Mouse (Mus musculus): ENCODE measurements around the gene Frmd4a. TPM values are rescaled to one million over a fixed set of nuclear protein-coding genes. Genes with fewer than 3 reads are reported as not detected.

The Frmd4a gene
- total RNA-seq, 2 experiments from 2014 or later, result 57.7 to 65.1 TPM

- Histone ChIP-seq H3K4me3 (no peak overlapping the region), H3K27ac (no peak overlapping the region; the same call in 1 of the 2 replicates)
- intact Hi-C loops (cut with DNase I), result no loop called here
- DNase-seq (ENCODE audit: extremely low spot score in 1 of 2, low spot score in 2 of 2), result no peak
- TF ChIP-seq CTCF (IDR thresholded peaks at IDR 0.05), result no peak
Observed at GRCm38 (mm10) chr2:4473866-4474538, 456.5 kb downstream of the Frmd4a start.

GRCm38 (mm10) chr2:4474539-4474937, 457.0 kb downstream of the Frmd4a start:
- intact Hi-C loops (cut with DNase I), result no loop called here
- H3K27ac ChIP-seq, result no peak overlapping the region

GRCm38 (mm10) chr2:4475991-4476390, 458.5 kb downstream of the Frmd4a start:
- TF ChIP-seq CTCF (IDR thresholded peaks at IDR 0.05), result no peak
- DNase-seq (ENCODE audit: extremely low spot score in 1 of 2, low spot score in 2 of 2), result no peak
- Histone ChIP-seq H3K27ac (no peak overlapping the region), H3K4me3 (no peak overlapping the region)
- intact Hi-C loops (cut with DNase I), result loop anchor here (5.0 kb wide), 1 partner anchor 144 kb away; no protein-coding TSS in a partner anchor

More at GRCm38 (mm10) chr2:4474539-4474937, 457.0 kb downstream of the Frmd4a start:
- no peak; the same call in 1 of the 2 replicates for TF ChIP-seq CTCF (IDR thresholded peaks at IDR 0.05)
- no peak for DNase-seq (ENCODE audit: extremely low spot score in 1 of 2, low spot score in 2 of 2)
- H3K4me3 ChIP-seq, result no peak overlapping the region

- no peak overlapping the region for H3K4me3 ChIP-seq
- TF ChIP-seq CTCF (IDR thresholded peaks at IDR 0.05), result no peak
- H3K27ac ChIP-seq, result no peak overlapping the region
- DNase-seq (ENCODE audit: extremely low spot score in 1 of 2, low spot score in 2 of 2), result no peak
- intact Hi-C loops (cut with DNase I), result loop anchor here (5.0 kb wide), 1 partner anchor 144 kb away; no protein-coding TSS in a partner anchor
Observed at GRCm38 (mm10) chr2:4476608-4477007, 459.1 kb downstream of the Frmd4a start.

GRCm38 (mm10) chr2:4477311-4477710, 459.8 kb downstream of the Frmd4a start:
- TF ChIP-seq CTCF (IDR thresholded peaks at IDR 0.05), result no peak
- H3K4me3 ChIP-seq, result no peak overlapping the region
- no peak overlapping the region for H3K27ac ChIP-seq
- no peak for DNase-seq (ENCODE audit: extremely low spot score in 1 of 2, low spot score in 2 of 2)
- intact Hi-C loops (cut with DNase I), result loop anchor here (5.0 kb wide), 1 partner anchor 145 kb away; no protein-coding TSS in a partner anchor

GRCm38 (mm10) chr2:4480180-4480579, 462.7 kb downstream of the Frmd4a start:
- TF ChIP-seq CTCF (IDR thresholded peaks at IDR 0.05), result no peak
- H3K27ac ChIP-seq, result no peak overlapping the region
- H3K4me3 ChIP-seq, result no peak overlapping the region
- intact Hi-C loops (cut with DNase I), result no loop called here
- DNase-seq (ENCODE audit: extremely low spot score in 1 of 2, low spot score in 2 of 2), result no peak

- Histone ChIP-seq H3K4me3 (no peak overlapping the region), H3K27ac (no peak overlapping the region)
- no peak for TF ChIP-seq CTCF (IDR thresholded peaks at IDR 0.05)
- DNase-seq (ENCODE audit: extremely low spot score in 1 of 2, low spot score in 2 of 2), result no peak
- intact Hi-C loops (cut with DNase I), result no loop called here
Observed at GRCm38 (mm10) chr2:4481154-4481553, 463.6 kb downstream of the Frmd4a start.

- no peak overlapping the region for H3K4me3 ChIP-seq
- intact Hi-C loops (cut with DNase I), result no loop called here
- H3K27ac ChIP-seq, result no peak overlapping the region
- DNase-seq (ENCODE audit: extremely low spot score in 1 of 2, low spot score in 2 of 2), result no peak
- TF ChIP-seq CTCF (IDR thresholded peaks at IDR 0.05), result no peak
Observed at GRCm38 (mm10) chr2:4486185-4486584, 468.7 kb downstream of the Frmd4a start.

GRCm38 (mm10) chr2:4487280-4487679, 469.8 kb downstream of the Frmd4a start:
- no peak overlapping the region for H3K27ac ChIP-seq
- no peak for TF ChIP-seq CTCF (IDR thresholded peaks at IDR 0.05)
- DNase-seq (ENCODE audit: extremely low spot score in 1 of 2, low spot score in 2 of 2), result no peak
- no peak overlapping the region for H3K4me3 ChIP-seq
- intact Hi-C loops (cut with DNase I), result no loop called here

- no peak overlapping the region for H3K4me3 ChIP-seq
- H3K27ac ChIP-seq, result no peak overlapping the region
- intact Hi-C loops (cut with DNase I), result loop anchor here (5.0 to 10.0 kb wide), 3 partner anchors 89 to 946 kb away; no protein-coding TSS in a partner anchor
- DNase-seq (ENCODE audit: extremely low spot score in 1 of 2, low spot score in 2 of 2), result no peak
- TF ChIP-seq CTCF (IDR thresholded peaks at IDR 0.05), result no peak
Observed at GRCm38 (mm10) chr2:4490845-4491244, 473.3 kb downstream of the Frmd4a start.

- Histone ChIP-seq H3K27ac (peak overlapping the region; percentile 28; the same call in 1 of the 2 replicates), H3K4me3 (no peak overlapping the region)
- intact Hi-C loops (cut with DNase I), result loop anchor here (1.0 to 10.0 kb wide), 6 partner anchors 90 to 948 kb away; no protein-coding TSS in a partner anchor
- DNase-seq (ENCODE audit: extremely low spot score in 1 of 2, low spot score in 2 of 2), result peak; percentile 72 to 76
- peak; percentile 86 for TF ChIP-seq CTCF (IDR thresholded peaks at IDR 0.05)
Observed at GRCm38 (mm10) chr2:4492485-4493481, 475.3 kb downstream of the Frmd4a start.

- no peak overlapping the region for H3K27ac ChIP-seq
- no peak for DNase-seq (ENCODE audit: extremely low spot score in 1 of 2, low spot score in 2 of 2)
- no peak for TF ChIP-seq CTCF (IDR thresholded peaks at IDR 0.05)
- intact Hi-C loops (cut with DNase I), result loop anchor here (5.0 to 10.0 kb wide), 3 partner anchors 92 to 950 kb away; no protein-coding TSS in a partner anchor
- H3K4me3 ChIP-seq, result no peak overlapping the region
Observed at GRCm38 (mm10) chr2:4494478-4494877, 477.0 kb downstream of the Frmd4a start.

All from left cerebral cortex, adult 2 months (tissue).